Mouse (Mus musculus) forebrain, embryonic 11.5 days (tissue): ENCODE measurements around the gene Cela3a. TPM values are rescaled to one million over a fixed set of nuclear protein-coding genes. Genes with fewer than 3 reads are reported as not detected.

Experiments used
- ATAC-seq: fragments of 200-750 bp; cut with Nextera tagmentation; replicated peaks from 2 replicates; pipeline ENCODE4 v1.8.0; 2017; ENCODE audit warnings: moderate TSS enrichment; ENCODE audit not compliant: low FRiP score
- DNase-seq: peaks from one replicate; pipeline ENCODE4 v3.0.0-alpha.2; 2017; ENCODE audit warnings: low spot score
- H3K27ac ChIP-seq: fragments of 300-500 bp; sonication (generic); 2 replicates; pipeline ENCODE4 v1.5.1; 2014; ENCODE audit warnings: low read depth, low read length
- H3K27me3 ChIP-seq: fragments of 300-500 bp; sonication (generic); 2 replicates; pipeline ENCODE4 v1.6.1; 2014; ENCODE audit warnings: mild to moderate bottlenecking, low read length, mixed read lengths; ENCODE audit not compliant: control insufficient read depth, insufficient read depth
- H3K36me3 ChIP-seq: fragments of 300-500 bp; sonication (generic); 2 replicates; pipeline ENCODE4 v1.6.1; 2014; ENCODE audit warnings: mild to moderate bottlenecking, low read length, moderate library complexity, mixed read lengths; ENCODE audit not compliant: control insufficient read depth, insufficient read depth
- H3K4me1 ChIP-seq: fragments of 300-500 bp; sonication (generic); replicated peaks from 2 replicates; pipeline ENCODE4 v1.6.1; 2014; ENCODE audit warnings: low read length, mixed read lengths; ENCODE audit not compliant: control insufficient read depth, insufficient read depth
- H3K4me2 ChIP-seq: fragments of 300-500 bp; sonication (generic); 2 replicates; pipeline ENCODE4 v1.6.1; 2014; ENCODE audit warnings: low read depth, mild to moderate bottlenecking, low read length, moderate library complexity, mixed read lengths; ENCODE audit not compliant: severe bottlenecking
- H3K4me3 ChIP-seq: fragments of 300-500 bp; sonication (generic); 2 replicates; pipeline ENCODE4 v1.5.1; 2014; ENCODE audit warnings: low read depth, low read length
- H3K9ac ChIP-seq: fragments of 300-500 bp; sonication (generic); 2 replicates; pipeline ENCODE4 v1.6.1; 2014; ENCODE audit warnings: low read length
- H3K9me3 ChIP-seq: fragments of 300-500 bp; sonication (generic); 2 replicates; pipeline ENCODE4 v1.6.1; 2016; ENCODE audit warnings: low read length, mixed read lengths; ENCODE audit not compliant: control insufficient read depth
- WGBS: fragments of 180-500 bp; shearing (Covaris S2); extraction: QIAGEN DNeasy Blood & Tissue Kit; methylation state at CpG from one replicate; pipeline ENCODE4 v1.1.7; 2014; 5-methylcytosine and 5-hydroxymethylcytosine counted together
- polyA plus RNA-seq: library from polyadenylated mRNA; unstranded; fragments of >200 nt; fragmentation: Nextera tagmentation; extraction: Ambion mirVana; gene quantifications from 2 replicates; pipeline ENCODE4 v1.2.1, GENCODE M21; 2014

Gene Cela3a
- polyA plus RNA-seq, 1 experiment from 2014 or later, result not detected

GRCm38 (mm10) chr4:137396641-137397525, 12.7 kb downstream of the Cela3a start:
- no peaks in the 10 kb centered on the region for H3K27me3 ChIP-seq
- 79% methylated on average over 15 of the region's 15 CpGs for WGBS
- no peak overlapping the region for H3K4me3 ChIP-seq
- no peak overlapping the region for H3K27ac ChIP-seq
- no peaks in the 10 kb centered on the region for H3K36me3 ChIP-seq
- no peak for ATAC-seq
- DNase-seq, result no peak
- H3K4me1 ChIP-seq, result no peaks in the 10 kb centered on the region
- no peak overlapping the region for H3K9ac ChIP-seq
- no peak overlapping the region for H3K4me2 ChIP-seq
- no peaks in the 10 kb centered on the region for H3K9me3 ChIP-seq

GRCm38 (mm10) chr4:137393378-137394135, 16.0 kb downstream of the Cela3a start:
- Histone ChIP-seq H3K27me3 (no peaks in the 10 kb centered on the region), H3K9me3 (no peaks in the 10 kb centered on the region), H3K4me2 (no peak overlapping the region; the same call in 1 of the 2 replicates), H3K4me3 (no peak overlapping the region), H3K36me3 (no peaks in the 10 kb centered on the region), H3K27ac (no peak overlapping the region), H3K9ac (no peak overlapping the region), H3K4me1 (no peaks in the 10 kb centered on the region)
- ATAC-seq (no peak), DNase-seq (no peak)
- 75% methylated on average over 9 of the region's 9 CpGs for WGBS

GRCm38 (mm10) chr4:137392874-137393273, 16.7 kb downstream of the Cela3a start:
- H3K4me3 ChIP-seq, result no peak overlapping the region
- no peak overlapping the region for H3K4me2 ChIP-seq
- DNase-seq (no peak), ATAC-seq (no peak)
- H3K4me1 ChIP-seq, result no peaks in the 10 kb centered on the region
- H3K36me3 ChIP-seq, result no peaks in the 10 kb centered on the region
- no peaks in the 10 kb centered on the region for H3K9me3 ChIP-seq
- no peak overlapping the region for H3K27ac ChIP-seq
- no peak overlapping the region for H3K9ac ChIP-seq
- WGBS, result 91% methylated on average over 9 of the region's 9 CpGs
- no peaks in the 10 kb centered on the region for H3K27me3 ChIP-seq

- Histone ChIP-seq H3K9me3 (no peaks in the 10 kb centered on the region), H3K27ac (no peak overlapping the region), H3K4me3 (no peak overlapping the region), H3K4me2 (no peak overlapping the region), H3K9ac (no peak overlapping the region), H3K4me1 (0 out of 2 replicates have a peak, but pooled peaks cover 2% of the 10 kb centered on the region), H3K27me3 (no peaks in the 10 kb centered on the region), H3K36me3 (no peaks in the 10 kb centered on the region)
- ATAC-seq (no peak), DNase-seq (no peak)
- 91% methylated on average over 3 of the region's 3 CpGs for WGBS
These were observed 18.3 kb downstream of the Cela3a start for GRCm38 (mm10) chr4:137391287-137391686.

- H3K4me1 ChIP-seq, result 0 out of 2 replicates have a peak, but pooled peaks cover 2% of the 10 kb centered on the region
- no peaks in the 10 kb centered on the region for H3K27me3 ChIP-seq
- H3K4me2 ChIP-seq, result no peak overlapping the region
- ATAC-seq, result no peak
- no peak for DNase-seq
- no peak overlapping the region for H3K9ac ChIP-seq
- H3K27ac ChIP-seq, result no peak overlapping the region
- H3K4me3 ChIP-seq, result no peak overlapping the region
- H3K36me3 ChIP-seq, result no peaks in the 10 kb centered on the region
- 97% methylated on average over 4 of the region's 4 CpGs for WGBS
- H3K9me3 ChIP-seq, result no peaks in the 10 kb centered on the region
These were observed 19.4 kb downstream of the Cela3a start for GRCm38 (mm10) chr4:137390196-137390595.

GRCm38 (mm10) chr4:137388983-137389382, 20.6 kb downstream of the Cela3a start:
- 48% methylated on average over 6 of the region's 6 CpGs for WGBS
- Histone ChIP-seq H3K27ac (no peak overlapping the region), H3K9ac (peak overlapping the region; percentile 83), H3K4me2 (peak overlapping the region; percentile 59), H3K4me1 (0 out of 2 replicates have a peak, but pooled peaks cover 2% of the 10 kb centered on the region), H3K36me3 (no peaks in the 10 kb centered on the region), H3K9me3 (no peaks in the 10 kb centered on the region), H3K4me3 (peak overlapping the region; percentile 69), H3K27me3 (no peaks in the 10 kb centered on the region)
- ATAC-seq (no peak), DNase-seq (no peak)

GRCm38 (mm10) chr4:137388059-137388794, 21.4 kb downstream of the Cela3a start:
- Histone ChIP-seq H3K27ac (peak overlapping the region; percentile 72), H3K4me3 (peak overlapping the region; percentile 69), H3K36me3 (no peaks in the 10 kb centered on the region), H3K9me3 (no peaks in the 10 kb centered on the region), H3K27me3 (no peaks in the 10 kb centered on the region), H3K9ac (peak overlapping the region; percentile 83), H3K4me2 (peak overlapping the region; percentile 59), H3K4me1 (0 out of 2 replicates have a peak, but pooled peaks cover 2% of the 10 kb centered on the region)
- ATAC-seq (peak; percentile 90), DNase-seq (peak; percentile 88)
- under 1% methylated on average over 46 of the region's 46 CpGs for WGBS

GRCm38 (mm10) chr4:137387482-137388058, 22.0 kb downstream of the Cela3a start:
- Histone ChIP-seq H3K27me3 (no peaks in the 10 kb centered on the region), H3K27ac (peak overlapping the region; percentile 72), H3K4me1 (0 out of 2 replicates have a peak, but pooled peaks cover 2% of the 10 kb centered on the region), H3K4me3 (peak overlapping the region; percentile 69), H3K9ac (peak overlapping the region; percentile 83), H3K9me3 (no peaks in the 10 kb centered on the region), H3K36me3 (no peaks in the 10 kb centered on the region), H3K4me2 (peak overlapping the region; percentile 59)
- ATAC-seq, result no peak
- DNase-seq, result no peak
- under 1% methylated on average over 20 of the region's 20 CpGs for WGBS
